Mouse (Mus musculus): ENCODE measurements around the gene Htra3.

DNA sequence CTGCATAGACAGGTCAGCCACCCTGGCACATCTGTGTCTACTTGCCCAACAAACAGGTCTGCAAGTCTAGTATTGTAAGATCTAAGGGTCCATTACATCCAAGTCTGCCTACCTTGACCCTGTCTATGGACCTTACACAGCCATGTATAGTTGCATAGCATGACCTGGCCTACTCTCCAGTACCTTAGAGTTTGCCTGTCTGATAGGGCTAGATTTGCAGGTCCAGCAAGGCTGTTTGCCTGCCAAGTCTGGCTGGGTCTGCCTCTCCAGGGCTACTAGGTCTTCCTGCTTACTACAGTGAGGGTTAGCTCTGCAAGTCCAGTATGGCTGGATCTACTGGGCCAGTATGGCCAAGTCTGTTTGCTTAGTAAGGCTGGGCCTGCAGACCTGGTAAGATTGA lies 55.8 kb downstream of the Htra3 start:
- TF ChIP-seq POLR2A (IDR thresholded peaks at IDR 0.05; ENCODE audit: borderline replicate concordance, insufficient read depth, low read length) (no peak), CTCF (IDR thresholded peaks at IDR 0.05; ENCODE audit: borderline replicate concordance, insufficient read depth, low read depth, low read length) (no peak)
